Mouse (Mus musculus): Measurements from ENCODE around the gene Snurf.
A peak's percentile ranks its signal among the peaks of the same experiment; 100 is the strongest.

DNA sequence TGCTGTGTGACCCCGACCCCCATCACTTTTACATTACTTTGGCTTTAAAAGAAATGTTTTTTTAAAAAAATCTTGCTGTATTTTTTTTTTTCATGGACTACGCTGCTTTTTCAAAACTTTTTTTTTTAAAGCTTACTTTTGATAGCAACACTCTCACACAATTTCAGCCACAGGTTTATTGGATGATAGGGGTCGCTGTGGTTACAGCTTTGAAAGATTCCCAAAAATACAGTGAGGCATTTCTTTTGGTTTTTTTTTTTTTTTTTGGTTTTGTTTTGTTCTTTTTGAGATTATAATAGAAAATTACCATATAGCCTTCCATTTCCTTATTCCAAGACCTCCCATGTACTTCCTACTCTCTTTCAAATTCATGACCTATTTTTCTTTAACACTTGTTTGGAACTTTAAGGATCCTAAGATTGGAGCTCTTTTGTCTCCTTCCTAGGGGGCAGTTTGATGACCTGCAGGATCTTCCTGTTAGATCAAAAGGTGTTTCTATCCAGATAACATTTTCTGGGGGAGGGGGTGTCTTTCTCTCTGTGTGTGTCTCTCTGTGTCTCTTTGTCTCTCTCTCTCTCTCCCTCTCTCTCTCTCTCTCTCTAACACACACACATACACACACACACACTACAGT, 3.0 kb upstream of the Snurf start:
- TF ChIP-seq POLR2A (IDR thresholded peaks at IDR 0.05; ENCODE audit: insufficient read depth, low read depth, low read length) (no peak), CTCF (IDR thresholded peaks at IDR 0.05) (0 out of 2 replicates have a peak, but pooled peaks have one; percentile 8)
